Mouse (Mus musculus) layer of hippocampus, adult 9-10 months (tissue): ENCODE data around the gene Timm10b.

Experiments
- DNase-seq: peaks from one replicate; pipeline ENCODE4 v3.0.0; 2022; ENCODE audit warnings: low spot score

Gene Timm10b

DNA sequence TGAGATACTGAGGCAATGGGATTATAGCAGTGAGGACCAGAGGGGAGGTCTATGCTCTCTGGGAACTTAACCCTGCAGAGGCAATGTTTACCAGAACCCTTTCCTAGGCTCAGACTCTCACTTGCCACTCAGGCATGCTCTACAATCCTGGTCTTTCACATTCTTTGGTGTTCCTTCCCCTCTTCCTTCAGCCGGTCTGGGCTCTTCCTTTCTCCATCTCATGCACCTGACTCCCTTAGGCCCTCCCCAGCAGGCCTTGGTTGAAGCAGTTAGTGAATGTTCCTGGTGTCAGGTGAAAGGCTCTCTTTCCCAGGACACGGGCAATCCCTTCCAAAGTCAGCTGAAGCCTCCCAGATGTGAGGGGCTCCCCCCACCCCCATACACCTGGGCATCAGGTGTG is at the start of gene Timm10b:
Gene Timm10b (plus strand): TSS at position 301 of the 400 bp plus-strand sequence.
- no peak for DNase-seq

GRCm38 (mm10) chr7:105590097-105590496 is 49.8 kb upstream of the Timm10b start:
- no peak for DNase-seq

DNA sequence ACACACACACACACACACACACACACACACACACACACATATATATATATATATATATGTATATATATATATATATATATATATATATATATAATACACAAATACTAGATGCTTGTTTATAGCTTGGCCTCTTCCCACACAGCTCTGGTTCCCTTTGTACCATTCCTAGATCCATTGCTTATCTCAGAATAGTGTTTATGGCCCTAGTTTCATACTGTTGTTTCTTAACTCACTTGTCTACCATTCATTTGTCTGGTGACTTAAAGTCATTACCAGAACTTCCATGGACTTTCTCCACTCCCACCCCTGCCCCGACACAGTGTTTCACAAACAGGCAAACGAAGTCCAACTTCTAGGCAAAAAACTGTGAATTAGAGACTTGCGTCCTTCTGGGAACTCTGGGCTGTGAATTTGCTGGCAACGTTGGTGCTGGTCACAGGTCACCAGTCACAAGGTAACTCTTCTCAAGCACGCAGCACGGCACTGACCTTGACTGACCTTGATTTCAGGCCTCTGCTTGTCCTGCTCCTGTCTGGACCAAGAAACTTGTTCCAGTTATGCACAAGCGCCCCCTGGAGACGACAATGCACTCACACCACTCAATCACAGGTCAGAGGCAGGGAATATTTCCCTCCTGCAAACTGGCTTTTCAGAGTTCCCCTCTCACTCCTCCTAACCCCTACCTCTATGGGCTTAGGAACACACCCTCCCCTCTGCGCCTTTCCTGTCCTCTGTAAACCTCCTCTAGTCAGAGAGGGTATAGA is 36.8 kb upstream of the Timm10b start:
- peak; percentile 46 for DNase-seq

GRCm38 (mm10) chr7:105608467-105608866 is 31.4 kb upstream of the Timm10b start:
- DNase-seq = no peak

- DNase-seq = no peak
Observed at GRCm38 (mm10) chr7:105611767-105612166, 28.1 kb upstream of the Timm10b start.

DNA sequence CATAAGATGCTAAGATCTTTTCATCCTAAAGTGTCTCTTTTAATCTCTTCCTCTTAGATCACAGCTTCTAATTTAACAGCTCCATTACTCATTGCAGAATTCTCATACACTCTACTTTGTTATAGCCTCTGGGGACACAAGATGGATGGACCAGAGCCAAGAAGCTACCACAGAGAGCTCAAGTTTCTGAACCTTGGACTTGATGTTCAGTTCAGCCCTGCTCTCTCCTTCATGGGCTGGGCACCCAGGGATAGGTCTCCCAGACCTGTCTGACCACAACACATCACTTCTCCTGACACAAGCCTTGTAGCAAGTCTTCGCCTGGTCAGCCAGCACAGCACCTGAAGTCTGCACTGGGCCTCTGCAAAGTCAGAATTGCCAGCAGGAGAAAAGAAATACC is 25.5 kb upstream of the Timm10b start:
- DNase-seq = no peak

DNA sequence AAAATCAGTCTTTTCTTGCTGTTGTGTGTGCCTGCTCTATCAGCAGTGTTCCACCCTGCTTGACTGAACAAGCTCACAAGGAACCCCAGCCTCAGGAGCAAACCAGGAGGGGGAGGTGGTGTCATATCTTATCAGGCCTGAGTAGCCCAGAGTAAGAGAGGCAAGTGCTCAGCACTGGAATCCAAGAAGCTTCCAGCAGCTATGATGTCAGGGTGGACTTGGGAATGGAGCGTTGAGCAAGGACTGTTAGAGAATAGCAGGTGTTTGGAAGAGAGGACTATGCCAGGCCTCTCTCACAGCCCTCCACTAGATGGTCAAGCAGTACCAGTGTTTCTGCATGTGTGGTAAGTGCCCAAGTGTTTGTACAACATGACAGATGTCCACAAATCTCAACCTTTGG is 24.1 kb upstream of the Timm10b start:
- no peak for DNase-seq

DNA sequence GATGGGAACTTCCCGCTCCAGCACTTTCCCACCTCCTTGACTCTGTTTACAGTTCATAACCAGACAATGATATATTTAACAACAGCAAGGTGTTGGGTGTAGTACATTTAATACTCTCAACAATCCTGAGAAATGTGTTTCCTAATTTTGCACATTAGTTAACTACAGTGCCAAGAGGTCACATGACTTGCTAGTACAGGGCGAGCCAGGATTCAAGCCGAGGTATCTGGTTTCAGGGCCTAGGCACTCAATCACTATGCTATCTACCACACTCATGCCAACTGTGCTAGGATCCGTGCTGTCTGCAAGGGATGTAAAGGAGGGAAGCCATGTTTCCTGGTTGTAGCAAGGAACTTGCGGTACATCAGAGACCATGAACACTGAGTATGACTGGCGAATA is 23.3 kb upstream of the Timm10b start:
- no peak for DNase-seq

DNA sequence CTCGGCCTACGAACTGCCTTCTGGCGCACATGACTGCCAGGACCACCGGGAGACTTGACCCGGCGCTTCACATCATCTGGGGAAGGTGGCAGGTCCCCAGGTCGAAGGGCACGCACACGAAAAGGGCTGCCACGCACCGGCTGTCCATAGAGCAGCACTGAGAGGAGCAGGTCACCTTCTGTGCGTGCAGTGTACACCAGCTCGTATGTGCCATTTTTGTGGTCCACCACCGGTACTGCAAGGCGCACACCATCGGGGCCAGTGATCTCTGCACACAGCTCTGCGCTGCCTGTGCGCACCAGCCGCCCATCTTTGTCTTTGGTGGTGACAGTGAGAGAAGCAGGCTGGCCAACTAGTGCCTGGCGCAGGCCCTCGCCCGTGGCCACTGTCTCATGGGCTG is 22.0 kb upstream of the Timm10b start:
- DNase-seq = no peak

DNA sequence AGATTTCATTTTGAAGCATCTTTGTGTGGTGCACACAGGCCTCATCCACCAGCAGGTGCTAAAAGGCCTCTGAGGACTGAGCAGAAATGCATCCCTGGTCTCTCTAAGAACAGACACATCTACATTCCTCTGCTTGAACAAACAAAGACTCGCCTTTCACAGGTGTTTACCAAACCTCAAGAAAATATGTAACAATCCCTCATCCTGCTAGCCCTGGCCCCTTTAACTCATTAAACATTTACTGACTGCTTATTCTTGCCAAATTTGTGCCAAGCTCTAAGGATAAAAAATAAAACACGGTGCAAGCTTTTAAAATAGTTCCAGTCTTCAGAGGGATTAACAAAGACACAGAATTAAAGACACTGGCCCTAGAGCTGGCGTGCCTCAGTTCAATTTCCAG is 20.2 kb upstream of the Timm10b start:
- DNase-seq = no peak

- no peak for DNase-seq
Observed at GRCm38 (mm10) chr7:105621053-105621452, 18.8 kb upstream of the Timm10b start.

DNA sequence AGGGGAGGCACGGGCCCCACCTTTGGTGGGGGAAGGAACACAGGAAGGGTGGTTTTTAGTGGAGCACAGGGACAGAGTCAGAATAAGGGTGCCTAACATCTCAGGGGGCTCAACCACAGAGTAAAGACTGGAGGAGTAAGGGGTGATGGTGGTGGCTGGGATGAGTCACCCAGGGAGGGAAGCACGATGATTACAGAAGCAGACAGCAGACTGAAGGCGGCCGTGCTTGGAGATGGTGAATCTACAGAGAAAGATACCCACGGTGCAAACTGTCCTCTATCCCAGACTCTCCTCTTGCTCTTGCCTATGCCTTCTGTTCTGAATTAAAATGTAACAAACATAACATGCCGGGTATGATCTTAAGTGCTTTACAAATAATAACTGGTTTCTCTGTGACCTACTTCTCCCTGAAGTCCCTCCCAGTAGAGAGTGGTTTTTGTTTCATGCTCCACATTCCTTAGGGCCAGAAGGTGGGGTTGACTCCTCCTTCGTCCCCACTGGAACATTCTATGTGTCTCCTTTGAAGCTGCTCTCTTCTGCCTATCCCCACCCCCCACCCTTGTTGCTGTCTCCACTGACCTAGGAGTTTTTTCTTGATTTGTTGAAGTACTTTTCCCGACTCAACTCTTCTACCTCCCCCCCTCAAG is 18.1 kb upstream of the Timm10b start:
- DNase-seq = no peak

- no peak for DNase-seq
Observed at GRCm38 (mm10) chr7:105625397-105625796, 14.5 kb upstream of the Timm10b start.

GRCm38 (mm10) chr7:105628633-105629032 is 11.2 kb upstream of the Timm10b start:
- DNase-seq = no peak

GRCm38 (mm10) chr7:105632551-105632972 is 7.3 kb upstream of the Timm10b start:
- no peak for DNase-seq

DNA sequence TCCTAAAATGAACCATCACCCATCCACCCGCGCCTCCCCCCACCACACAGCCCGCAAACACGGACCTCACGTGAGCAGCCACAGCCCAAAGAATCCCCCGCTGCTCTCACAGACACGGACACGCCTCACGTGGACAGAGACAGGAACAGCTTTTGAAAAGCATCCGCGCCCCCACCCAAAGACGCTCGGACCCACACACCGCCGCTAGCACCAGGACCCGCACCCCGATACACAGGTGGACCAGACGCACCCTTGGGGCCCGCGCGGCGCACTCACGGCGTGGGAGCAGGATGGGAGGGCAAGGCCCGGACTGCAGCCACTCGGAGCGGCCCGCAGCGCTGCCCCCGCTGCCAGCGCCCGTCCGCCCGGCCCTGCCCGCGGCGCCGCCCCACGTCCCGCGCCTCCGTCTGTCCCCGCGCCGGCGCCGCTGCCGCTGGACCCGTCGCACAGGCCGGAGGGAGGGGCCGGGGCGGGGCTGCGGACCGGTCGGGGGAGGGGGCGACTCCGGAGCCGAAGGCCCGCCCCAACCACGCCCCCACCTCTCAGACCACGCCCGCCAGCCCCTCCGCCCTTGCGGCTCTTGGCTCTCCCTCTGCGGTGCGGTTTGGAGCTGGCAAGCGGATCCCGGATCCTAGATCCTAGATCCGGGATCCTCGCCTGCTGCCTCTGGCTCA is 6.6 kb upstream of the Timm10b start, which contains the start of gene Trim3:
Gene Trim3 (minus strand): TSS at position 445 of the 674 bp plus-strand sequence.
- peak; percentile 71 for DNase-seq

DNA sequence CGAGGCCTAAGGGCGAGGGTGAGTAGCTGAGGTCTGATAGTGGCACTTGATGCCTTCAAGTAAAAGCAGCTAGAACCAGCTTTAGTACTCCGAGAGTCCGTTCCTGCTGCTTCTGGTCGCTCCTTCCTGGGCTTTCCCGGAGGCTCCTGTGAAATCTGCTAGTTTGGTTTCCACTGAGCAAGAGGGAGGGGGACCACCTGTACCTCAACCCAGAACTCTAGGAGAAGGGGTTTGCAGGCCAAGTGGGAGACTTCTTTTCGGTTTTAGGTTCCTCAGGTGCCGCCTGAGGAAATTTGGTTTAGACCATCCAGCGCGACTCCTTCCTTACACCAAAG is 6.1 kb upstream of the Timm10b start:
- DNase-seq = no peak

DNA sequence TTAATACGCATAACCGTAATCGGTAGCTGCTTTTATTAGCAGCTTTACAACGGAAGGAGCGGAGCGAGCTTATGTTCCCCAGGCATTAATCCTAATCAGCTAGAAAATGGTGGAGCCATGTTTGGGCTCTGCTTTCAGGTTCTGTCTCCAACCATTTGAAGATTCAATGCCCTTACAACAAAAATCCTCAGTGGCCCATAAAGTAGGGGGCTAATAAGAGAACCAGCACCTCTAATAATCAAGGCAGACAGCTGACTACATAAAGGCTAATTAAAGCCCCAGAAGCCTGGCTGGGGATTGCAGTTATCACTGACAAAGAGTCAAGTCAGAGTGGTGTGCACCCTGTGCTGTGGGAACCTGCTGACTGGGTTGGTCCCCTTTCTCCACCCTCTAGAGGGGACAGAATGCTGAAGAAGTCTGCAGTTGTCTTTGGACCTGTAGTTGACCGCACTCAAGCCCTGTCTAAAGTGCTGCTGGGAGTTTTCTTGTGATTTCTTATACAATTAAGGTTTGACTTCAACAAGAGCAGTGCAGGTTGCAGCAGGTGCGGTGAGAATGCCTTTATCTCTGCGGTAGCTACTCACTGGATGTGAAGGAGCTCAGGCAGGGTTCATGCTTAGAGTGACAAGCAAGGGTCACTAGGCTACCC is 5.5 kb upstream of the Timm10b start:
- no peak for DNase-seq

DNA sequence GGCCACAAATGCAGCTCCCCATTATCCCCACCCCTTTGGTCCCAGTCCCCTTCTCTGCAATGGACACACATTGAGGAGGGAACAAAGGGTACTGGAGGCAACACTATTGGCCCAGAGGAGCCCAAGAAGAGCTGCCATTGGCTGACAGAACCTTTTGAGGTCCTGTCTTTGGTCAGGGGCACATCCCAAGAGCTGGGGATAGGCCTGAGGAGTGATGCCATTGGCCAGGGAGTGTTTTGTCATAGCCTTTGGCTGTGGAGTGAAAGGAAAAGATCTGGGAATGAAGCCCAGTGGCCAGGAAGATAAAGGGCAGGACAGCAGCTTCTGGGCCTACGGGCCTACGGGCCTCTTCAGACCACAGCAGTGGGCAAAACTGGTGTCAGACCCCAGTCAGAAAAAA is 4.1 kb upstream of the Timm10b start:
- DNase-seq = no peak

DNA sequence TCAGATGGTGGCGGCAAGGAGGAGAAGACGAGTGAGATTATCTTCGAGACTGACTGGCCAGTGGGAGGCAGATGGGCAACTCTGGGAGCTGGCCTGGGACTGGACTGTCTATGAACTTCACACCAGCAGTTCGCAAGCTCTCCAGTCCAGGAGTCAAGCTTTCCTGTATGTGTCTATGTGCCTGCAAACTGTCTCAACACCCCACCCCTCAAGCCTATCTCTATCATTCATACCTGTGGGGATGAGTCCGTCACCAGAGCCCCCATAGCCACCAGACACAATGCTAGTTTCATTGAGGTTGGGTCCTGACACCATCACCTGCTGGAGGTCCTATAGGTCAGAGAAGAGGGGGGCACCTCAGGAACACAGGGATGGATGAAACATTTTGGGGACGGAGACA is 1.1 kb upstream of the Timm10b start:
- no peak for DNase-seq

- no peak for DNase-seq
Observed at GRCm38 (mm10) chr7:105639304-105639703, 552 bp upstream of the Timm10b start.

DNA sequence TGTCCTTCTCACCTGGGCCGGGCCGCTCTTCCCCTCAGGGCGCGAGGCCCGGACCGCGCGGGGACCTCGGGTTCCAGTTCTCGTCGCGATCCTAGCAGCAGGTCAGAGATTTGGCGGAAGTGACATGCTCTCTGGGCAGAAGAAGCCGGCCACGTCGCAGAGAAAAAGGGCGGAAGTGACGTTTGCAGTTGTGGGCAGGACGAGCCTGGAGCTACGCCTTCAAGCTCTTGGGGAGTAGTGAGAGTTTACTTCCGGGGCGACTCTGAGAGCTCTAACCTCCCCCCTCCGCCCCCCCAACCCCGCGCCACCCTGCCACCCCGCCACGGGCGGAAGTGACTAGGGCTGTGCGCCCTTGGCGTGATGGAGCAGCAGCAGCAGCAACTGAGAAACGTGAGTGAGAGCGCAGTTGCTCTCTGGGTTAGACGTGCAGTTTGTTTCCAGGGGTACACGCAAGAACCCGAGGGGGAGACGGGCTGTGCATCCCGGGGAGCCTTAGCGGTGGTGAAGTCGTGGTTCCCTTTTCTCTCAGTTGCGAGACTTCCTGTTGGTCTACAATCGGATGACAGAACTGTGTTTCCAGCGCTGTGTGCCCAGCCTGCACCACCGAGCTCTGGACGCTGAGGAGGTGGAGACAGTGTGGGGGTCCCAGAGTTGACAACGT is 507 bp downstream of the Timm10b start, which contains the start of the genes Arfip2 and Gm45799:
Gene Arfip2 (minus strand): TSS at position 184 of the 661 bp plus-strand sequence.
Gene Gm45799 (plus strand): TSS at position 320 of the 661 bp plus-strand sequence.
- DNase-seq = peak; percentile 92
